Mouse (Mus musculus): Measurements from ENCODE around the gene Morf4l1. TPM values are rescaled to one million over a fixed set of nuclear protein-coding genes. Genes with fewer than 3 reads are reported as not detected.
A peak's percentile ranks its signal among the peaks of the same experiment; 100 is the strongest.

The Morf4l1 gene
- polyA plus RNA-seq, 1 experiment from 2014 or later: 179 TPM

- no peaks in the 10 kb centered on the region for H3K27me3 ChIP-seq (replicated peaks)
- H3K4me1 ChIP-seq: peaks cover 18% of the 10 kb centered on the region
- H3K4me3 ChIP-seq: peak overlapping the region; percentile 54
- H3K36me3 ChIP-seq: no peaks in the 10 kb centered on the region
- ATAC-seq: no peak
- H3K27ac ChIP-seq: no peak overlapping the region
- WGBS (ENCODE audit: insufficient replicate concordance): 45% methylated on average over 6 of the region's 6 CpGs
- H3K9ac ChIP-seq: peak overlapping the region; percentile 40; the same call in 1 of the 2 replicates
- H3K9me3 ChIP-seq (replicated peaks): no peaks in the 10 kb centered on the region
- H3K4me2 ChIP-seq: peak overlapping the region; percentile 63
Observed at GRCm38 (mm10) chr9:90127146-90127545, 12.6 kb upstream of the Morf4l1 start.

- H3K4me3 ChIP-seq: peak overlapping the region; percentile 54
- peak overlapping the region; percentile 52; the same call in 1 of the 2 replicates for H3K27ac ChIP-seq
- no peaks in the 10 kb centered on the region for H3K27me3 ChIP-seq (replicated peaks)
- no peaks in the 10 kb centered on the region for H3K36me3 ChIP-seq
- no peaks in the 10 kb centered on the region for H3K9me3 ChIP-seq (replicated peaks)
- under 1% methylated on average over 30 of the region's 30 CpGs for WGBS (ENCODE audit: insufficient replicate concordance)
- H3K9ac ChIP-seq: peak overlapping the region; percentile 57
- H3K4me2 ChIP-seq: peak overlapping the region; percentile 63
- ATAC-seq: peak; percentile 91
- peaks cover 18% of the 10 kb centered on the region for H3K4me1 ChIP-seq
Observed at GRCm38 (mm10) chr9:90126260-90127010, 11.9 kb upstream of the Morf4l1 start.

DNA sequence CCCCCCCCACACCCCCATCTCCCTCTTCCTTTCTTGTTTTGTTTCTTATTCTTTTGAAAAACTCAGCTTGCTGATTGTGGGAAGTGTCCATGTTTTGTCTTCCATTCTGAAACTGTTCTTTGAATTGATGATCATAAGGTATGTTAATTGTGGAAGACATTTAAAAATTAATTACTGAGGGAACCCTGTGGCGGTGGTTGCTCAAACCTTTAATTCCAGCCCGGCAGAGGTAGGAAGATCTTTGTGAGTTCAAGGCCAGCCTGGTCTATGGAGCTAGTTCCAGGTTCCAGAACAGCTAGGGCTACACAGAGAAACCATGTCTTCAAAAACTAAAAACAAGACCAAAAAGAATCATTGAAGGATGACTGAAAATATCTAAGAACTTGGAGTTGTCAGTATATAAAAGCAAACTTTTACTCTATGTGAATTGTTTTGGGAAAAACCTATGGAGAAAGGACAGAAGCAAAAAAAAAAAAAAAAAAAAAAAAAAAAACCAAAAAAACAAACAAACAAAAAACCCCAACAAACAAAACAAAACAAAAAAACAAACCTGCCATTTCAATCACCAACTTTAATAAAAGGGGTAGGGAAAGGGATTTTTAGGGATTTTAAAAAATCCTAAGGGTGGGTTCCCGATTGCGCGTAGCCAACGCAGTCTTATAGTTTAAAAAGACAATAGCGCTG, 11.0 kb upstream of the Morf4l1 start:
- Histone ChIP-seq H3K4me3 (peak overlapping the region; percentile 54), H3K27me3 (replicated peaks) (no peaks in the 10 kb centered on the region), H3K4me2 (peak overlapping the region; percentile 63), H3K9ac (peak overlapping the region; percentile 57), H3K27ac (peak overlapping the region; percentile 52; the same call in 1 of the 2 replicates), H3K36me3 (no peaks in the 10 kb centered on the region), H3K9me3 (replicated peaks) (no peaks in the 10 kb centered on the region), H3K4me1 (peaks cover 18% of the 10 kb centered on the region)
- no peak for ATAC-seq
- WGBS (ENCODE audit: insufficient replicate concordance): 16% methylated on average over 7 of the region's 7 CpGs

DNA sequence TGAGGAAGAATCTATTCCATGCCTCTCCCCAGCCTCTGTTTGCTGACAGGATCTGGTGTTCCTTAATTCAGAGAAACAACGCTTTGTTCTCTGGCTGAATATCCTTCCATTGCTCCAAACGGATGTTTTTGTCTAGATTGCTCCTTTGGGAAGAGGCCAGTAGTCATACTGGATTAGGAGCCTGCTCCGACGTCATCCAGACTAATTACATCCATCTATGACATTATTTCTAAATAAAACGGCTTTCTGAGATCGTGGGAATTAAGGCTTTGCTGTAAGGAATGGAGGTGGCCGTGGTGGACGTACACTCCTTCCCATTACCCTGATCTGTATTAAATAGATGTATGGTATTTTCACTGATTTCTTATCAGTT, 10.3 kb upstream of the Morf4l1 start:
- no peaks in the 10 kb centered on the region for H3K9me3 ChIP-seq (replicated peaks)

GRCm38 (mm10) chr9:90124156-90124872, 9.7 kb upstream of the Morf4l1 start:
- no peak overlapping the region for H3K4me2 ChIP-seq
- no peaks in the 10 kb centered on the region for H3K27me3 ChIP-seq (replicated peaks)
- no peak for ATAC-seq
- no peaks in the 10 kb centered on the region for H3K9me3 ChIP-seq (replicated peaks)
- H3K27ac ChIP-seq: no peak overlapping the region
- H3K4me3 ChIP-seq: no peak overlapping the region
- H3K9ac ChIP-seq: no peak overlapping the region
- 54% methylated on average over 11 of the region's 11 CpGs for WGBS (ENCODE audit: insufficient replicate concordance)
- no peaks in the 10 kb centered on the region for H3K36me3 ChIP-seq
- H3K4me1 ChIP-seq: peaks cover 18% of the 10 kb centered on the region

More for the DNA sequence above, 10.3 kb upstream of the Morf4l1 start:
- Histone ChIP-seq H3K36me3 (no peaks in the 10 kb centered on the region), H3K4me2 (no peak overlapping the region), H3K27ac (no peak overlapping the region), H3K4me1 (peaks cover 18% of the 10 kb centered on the region), H3K9ac (no peak overlapping the region), H3K27me3 (replicated peaks) (no peaks in the 10 kb centered on the region), H3K4me3 (no peak overlapping the region)
- WGBS (ENCODE audit: insufficient replicate concordance): 54% methylated on average over 8 of the region's 8 CpGs
- no peak for ATAC-seq

DNA sequence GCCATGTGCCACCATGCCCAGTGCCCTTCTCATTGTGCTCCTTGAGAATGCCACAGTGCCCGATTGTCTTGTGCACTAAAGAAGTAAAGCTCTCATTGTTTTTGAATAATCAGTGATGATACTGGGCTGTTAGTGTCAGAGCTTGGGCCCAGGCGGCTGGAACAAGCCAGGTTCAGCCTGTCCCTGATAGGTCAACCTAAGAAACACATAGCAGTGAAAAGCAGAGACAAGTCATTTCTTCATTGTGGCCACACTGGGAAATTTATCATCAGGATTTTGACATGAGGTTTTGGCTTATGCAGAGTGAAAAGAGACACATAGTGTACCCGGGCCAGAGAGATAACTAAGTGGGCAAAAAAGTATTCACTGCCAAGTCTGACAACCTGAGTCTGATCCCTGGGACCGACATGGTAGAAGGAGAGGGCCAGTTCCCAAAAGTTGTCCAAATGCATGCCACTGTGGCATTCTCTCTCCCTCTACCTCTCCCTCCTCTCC, 7.7 kb upstream of the Morf4l1 start:
- ATAC-seq: no peak
- Histone ChIP-seq H3K36me3 (no peaks in the 10 kb centered on the region), H3K27me3 (replicated peaks) (no peaks in the 10 kb centered on the region), H3K4me1 (peaks cover 21% of the 10 kb centered on the region), H3K9me3 (replicated peaks) (no peaks in the 10 kb centered on the region), H3K4me2 (no peak overlapping the region), H3K27ac (no peak overlapping the region), H3K9ac (no peak overlapping the region), H3K4me3 (no peak overlapping the region)
- WGBS (ENCODE audit: insufficient replicate concordance): 70% methylated on average over 4 of the region's 4 CpGs

DNA sequence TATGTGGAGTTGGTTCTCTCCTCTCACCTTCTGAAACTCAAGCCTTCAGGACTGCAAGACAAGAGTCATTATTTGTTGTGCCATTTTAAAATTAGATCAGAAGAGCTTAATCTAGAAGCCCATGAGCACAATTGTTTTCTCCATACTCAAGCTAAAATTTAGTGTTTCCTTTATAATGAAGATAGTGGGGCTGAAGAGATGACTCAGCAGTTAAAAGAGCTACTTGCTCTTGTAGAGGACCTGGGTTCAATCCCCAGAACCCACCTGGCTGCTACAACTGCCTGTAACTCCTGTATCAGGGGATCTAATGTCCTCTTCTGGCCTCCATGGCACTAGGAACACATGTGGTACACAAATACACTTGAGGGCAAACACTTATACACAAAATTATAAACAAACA, 2.7 kb upstream of the Morf4l1 start:
- H3K9me3 ChIP-seq (replicated peaks): no peaks in the 10 kb centered on the region
- peaks cover 23% of the 10 kb centered on the region for H3K4me1 ChIP-seq
- no peaks in the 10 kb centered on the region for H3K27me3 ChIP-seq (replicated peaks)
- H3K36me3 ChIP-seq: no peaks in the 10 kb centered on the region
- H3K9ac ChIP-seq: no peak overlapping the region
- H3K4me2 ChIP-seq: no peak overlapping the region
- no peak overlapping the region for H3K27ac ChIP-seq
- no peak for ATAC-seq
- H3K4me3 ChIP-seq: no peak overlapping the region

DNA sequence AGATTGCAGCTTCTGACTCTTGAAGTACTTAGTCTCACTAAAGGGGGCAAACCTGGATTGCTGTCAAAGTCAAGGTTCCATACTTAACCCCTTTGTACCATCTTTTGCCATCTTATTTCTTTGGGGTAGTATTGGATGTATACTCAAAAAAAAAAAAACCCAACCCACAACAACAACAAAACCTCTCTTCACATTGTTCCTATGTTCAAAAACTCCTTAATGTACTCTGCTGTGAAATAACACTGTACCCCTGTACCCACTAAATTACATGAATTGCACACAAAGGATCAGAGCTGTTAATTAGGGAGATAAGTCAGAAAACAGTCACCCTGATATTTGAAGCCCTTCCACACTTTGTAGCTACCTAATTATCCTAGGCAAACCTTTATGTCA, 730 bp upstream of the Morf4l1 start:
- peak overlapping the region; percentile 98 for H3K4me3 ChIP-seq
- H3K9me3 ChIP-seq (replicated peaks): no peaks in the 10 kb centered on the region
- no peak for ATAC-seq
- peak overlapping the region; percentile 98 for H3K9ac ChIP-seq
- peaks cover 41% of the 10 kb centered on the region for H3K4me1 ChIP-seq
- H3K27me3 ChIP-seq (replicated peaks): no peaks in the 10 kb centered on the region
- no peaks in the 10 kb centered on the region for H3K36me3 ChIP-seq
- peak overlapping the region; percentile 79 for H3K4me2 ChIP-seq
- no peak overlapping the region for H3K27ac ChIP-seq

GRCm38 (mm10) chr9:90113651-90114566, 665 bp downstream of the Morf4l1 start:
- peak; percentile 76 for ATAC-seq
- peaks cover 9% of the 10 kb centered on the region for H3K36me3 ChIP-seq
- peak overlapping the region; percentile 98 for H3K9ac ChIP-seq
- H3K4me1 ChIP-seq: peaks cover 51% of the 10 kb centered on the region
- no peaks in the 10 kb centered on the region for H3K9me3 ChIP-seq (replicated peaks)
- H3K27me3 ChIP-seq (replicated peaks): no peaks in the 10 kb centered on the region
- H3K4me3 ChIP-seq: peak overlapping the region; percentile 98
- H3K27ac ChIP-seq: peak overlapping the region; percentile 99
- whole genome bisulfite sequencing (ENCODE audit: insufficient replicate concordance): under 1% methylated on average over 82 of the region's 82 CpGs
- H3K4me2 ChIP-seq: peak overlapping the region; percentile 90

GRCm38 (mm10) chr9:90113151-90113550, 1.4 kb downstream of the Morf4l1 start:
- Histone ChIP-seq H3K9ac (peak overlapping the region; percentile 98), H3K27me3 (replicated peaks) (no peaks in the 10 kb centered on the region), H3K4me3 (peak overlapping the region; percentile 98), H3K4me1 (peaks cover 53% of the 10 kb centered on the region), H3K36me3 (peaks cover 17% of the 10 kb centered on the region), H3K27ac (peak overlapping the region; percentile 99), H3K9me3 (replicated peaks) (no peaks in the 10 kb centered on the region), H3K4me2 (peak overlapping the region; percentile 90)
- under 1% methylated on average over 13 of the region's 13 CpGs for WGBS (ENCODE audit: insufficient replicate concordance)
- no peak for ATAC-seq

DNA sequence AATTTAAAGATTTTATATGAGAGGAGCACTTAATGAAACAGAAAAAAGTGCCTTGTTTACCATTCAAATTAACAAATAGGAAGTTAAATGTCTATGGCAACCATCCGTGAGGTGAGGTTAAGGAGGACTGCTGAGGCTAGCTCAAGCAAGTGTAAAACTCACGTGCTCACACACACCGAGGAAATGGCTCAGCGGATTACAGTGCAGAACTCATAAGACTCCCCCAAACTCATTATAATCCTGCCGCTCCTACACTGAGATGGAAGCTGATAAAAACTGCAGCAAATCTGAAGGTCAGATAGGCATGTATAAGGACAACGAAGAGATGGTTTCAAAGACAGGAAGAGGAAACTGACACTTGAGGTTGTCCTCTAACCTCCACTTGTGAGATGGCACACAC, 5.2 kb downstream of the Morf4l1 start:
- peaks cover 40% of the 10 kb centered on the region for H3K4me1 ChIP-seq
- WGBS (ENCODE audit: insufficient replicate concordance): 64% methylated on average over 6 of the region's 6 CpGs
- no peak overlapping the region for H3K9ac ChIP-seq
- no peak overlapping the region for H3K4me2 ChIP-seq
- H3K27ac ChIP-seq: no peak overlapping the region
- ATAC-seq: no peak
- H3K4me3 ChIP-seq: no peak overlapping the region
- H3K36me3 ChIP-seq: peaks cover 50% of the 10 kb centered on the region
- no peaks in the 10 kb centered on the region for H3K27me3 ChIP-seq (replicated peaks)
- no peaks in the 10 kb centered on the region for H3K9me3 ChIP-seq (replicated peaks)
